Mouse (Mus musculus): ENCODE measurements around the gene 1700034I23Rik.
"Not testable (repeated sequence)": the region's sequence is repeated elsewhere in the genome, so short reads cannot be mapped to it uniquely, and the experiment has no call there.

Gene 1700034I23Rik

DNA sequence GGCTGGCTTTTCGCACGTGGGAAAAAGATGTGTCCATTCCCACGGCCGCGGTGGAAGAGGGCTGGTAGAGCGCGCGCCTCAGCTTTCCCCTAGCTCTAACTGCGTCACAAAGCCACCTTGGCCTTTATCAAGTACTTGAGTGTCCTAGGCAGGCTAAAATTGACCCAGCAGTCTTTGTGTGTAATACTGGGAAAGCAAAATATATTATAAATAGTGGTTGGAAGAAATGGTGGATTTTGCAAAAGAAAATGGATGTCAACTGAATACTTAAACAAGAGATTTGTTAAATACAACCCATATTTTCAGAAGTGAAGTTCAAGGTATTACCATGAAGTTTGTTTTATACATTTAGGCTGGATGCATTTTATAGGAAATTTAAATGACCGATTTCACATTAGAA, at the start of gene 1700034I23Rik:
TSS of gene 1700034I23Rik (minus strand) at position 101 of the 400 bp plus-strand sequence.
- not testable (repeated sequence) for DNase-seq (ENCODE audit: low spot score)

DNA sequence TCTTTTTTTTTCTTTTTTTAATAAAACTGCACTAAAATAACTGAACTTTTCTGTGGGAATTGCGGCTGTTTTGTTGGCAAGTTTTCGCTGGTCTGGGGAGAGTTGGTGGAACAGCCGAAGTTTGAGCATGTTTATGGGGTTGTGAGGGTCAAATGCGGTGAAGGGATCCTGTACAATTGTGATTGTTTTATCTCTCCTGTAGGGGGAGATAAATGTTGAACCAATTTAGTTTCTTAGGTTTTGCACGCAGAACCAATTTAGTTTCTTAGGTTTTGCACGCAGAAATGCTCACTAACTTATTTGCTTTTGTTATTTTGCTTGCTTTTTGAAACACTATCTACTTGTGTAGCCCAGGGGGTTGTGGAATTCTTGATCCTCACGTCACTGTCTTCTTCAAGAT, 49.0 kb upstream of the 1700034I23Rik start:
- DNase-seq (ENCODE audit: low spot score): peak; percentile 15

DNA sequence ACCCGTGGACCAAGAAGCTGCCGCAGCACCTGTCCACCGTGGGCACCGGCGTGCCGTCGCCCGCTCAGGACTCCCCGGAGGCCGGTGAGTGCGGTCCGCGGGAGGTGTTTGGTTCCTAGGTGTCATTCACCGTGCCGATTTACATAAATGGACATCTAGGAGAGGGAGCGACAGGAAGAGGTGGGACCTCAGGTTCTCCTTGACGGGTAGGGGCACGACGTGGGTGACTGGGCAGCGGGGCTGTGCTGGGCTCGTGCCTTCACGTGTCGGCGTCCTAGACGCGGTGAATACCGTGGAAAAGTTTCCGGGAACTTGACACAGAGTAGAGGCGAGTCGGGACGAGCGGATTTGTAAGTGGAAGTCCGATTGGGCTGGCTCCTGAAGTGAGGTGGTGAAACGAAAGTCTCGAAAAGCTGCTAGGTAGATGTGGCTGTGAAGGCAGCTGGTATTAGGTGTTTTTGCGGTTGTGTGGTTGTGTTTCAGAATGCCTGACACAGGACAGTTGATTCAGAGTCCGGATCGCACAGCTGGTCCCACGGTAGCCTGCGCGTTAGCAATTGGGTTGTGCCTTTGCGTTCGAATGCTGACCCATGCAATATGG, 48.4 kb upstream of the 1700034I23Rik start:
- peak; percentile 45 for DNase-seq (ENCODE audit: low spot score)

DNA sequence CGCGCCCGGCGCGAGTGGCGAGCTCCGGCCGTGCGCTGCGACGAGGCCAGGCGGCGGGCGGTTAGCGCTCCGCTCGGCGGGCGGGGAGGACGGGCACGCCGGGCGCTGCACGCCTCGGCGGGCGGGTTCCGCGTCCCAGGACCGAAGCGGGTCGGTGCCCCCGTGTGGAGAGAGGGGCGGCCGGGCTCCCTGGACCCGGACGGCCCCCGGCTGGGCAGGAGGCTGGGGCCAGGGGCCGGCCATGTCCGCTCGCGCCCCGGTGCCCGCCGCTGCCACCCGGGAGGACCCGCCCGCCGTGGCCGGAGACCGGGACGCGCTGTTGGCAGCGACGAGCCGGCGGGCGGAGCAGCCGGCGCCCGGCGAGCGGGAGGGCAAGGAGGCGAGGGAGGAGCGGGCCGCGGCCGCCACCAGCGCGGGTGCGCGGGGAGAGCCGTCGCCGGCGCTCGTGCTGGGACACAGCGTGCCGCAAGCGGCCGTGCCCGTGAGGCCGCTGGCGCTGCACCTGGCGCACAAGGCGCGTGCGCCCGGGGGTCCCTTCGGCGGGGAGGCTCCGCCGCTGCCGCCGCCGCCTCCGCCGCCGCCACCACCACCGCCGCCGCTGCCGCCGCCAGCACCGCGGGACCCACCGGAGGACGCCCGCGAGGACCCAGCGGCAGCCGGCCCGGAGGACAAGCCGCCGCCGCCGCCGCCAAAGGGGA, 47.7 kb upstream of the 1700034I23Rik start:
- peak; percentile 21 for DNase-seq (ENCODE audit: low spot score)

DNA sequence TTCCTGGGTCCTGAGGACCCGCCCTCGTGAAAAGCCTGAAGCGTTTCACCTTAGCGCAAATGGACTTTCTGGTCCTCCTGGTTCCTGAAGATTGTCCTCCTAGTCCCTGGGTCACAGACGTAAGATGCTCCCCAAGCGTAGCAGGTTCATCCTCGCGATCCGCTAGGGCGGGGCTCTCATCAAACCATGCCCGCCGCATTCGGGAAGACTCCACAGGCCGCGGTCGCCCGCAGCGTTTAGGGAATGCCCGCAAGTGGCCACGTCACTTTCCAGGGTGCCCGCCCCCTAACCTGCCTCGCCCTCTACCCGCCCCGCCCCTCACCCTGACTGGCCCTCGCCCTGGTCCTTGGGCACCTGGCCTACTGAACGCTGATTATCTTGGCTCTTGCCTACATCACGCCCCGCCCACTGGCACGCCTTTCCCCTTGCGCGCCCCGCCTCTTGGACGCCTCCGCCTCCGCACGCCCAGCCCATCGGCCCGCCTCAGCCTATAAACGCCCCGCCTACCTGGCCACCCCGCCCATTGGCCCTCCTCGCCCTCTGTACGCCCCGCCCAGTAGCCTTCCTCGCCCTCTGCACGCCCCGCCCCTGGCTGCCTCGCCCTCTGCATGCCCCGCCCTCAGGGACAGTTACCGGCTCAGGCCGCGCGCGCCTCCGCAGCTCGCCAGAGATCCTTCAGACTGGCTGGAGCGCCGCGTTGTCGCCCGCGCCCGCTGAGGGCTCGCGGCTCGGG, 47.0 kb upstream of the 1700034I23Rik start, which contains the start of gene Larp1b:
TSS of gene Larp1b (plus strand) at position 659 of the 733 bp plus-strand sequence.
- peak; percentile 98 for DNase-seq (ENCODE audit: low spot score)

DNA sequence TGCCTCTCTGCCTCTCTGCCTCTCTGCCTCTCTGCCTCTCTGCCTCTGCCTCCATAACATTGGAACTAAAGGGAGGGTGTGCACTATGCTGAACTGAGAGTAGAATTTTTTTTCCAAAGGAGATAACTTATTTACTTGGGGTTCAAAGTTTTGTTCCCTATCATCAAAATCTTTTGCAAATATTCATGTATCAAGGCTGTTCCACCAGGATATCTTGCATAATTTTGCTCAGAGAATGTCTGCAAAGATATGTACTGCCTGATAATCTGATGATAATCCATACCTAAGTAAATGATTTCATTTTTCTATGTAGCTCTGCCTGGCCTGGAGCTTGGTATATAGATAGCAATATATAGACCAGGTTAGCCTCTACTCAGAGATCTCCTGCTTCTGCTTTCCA, 36.7 kb upstream of the 1700034I23Rik start:
- DNase-seq (ENCODE audit: low spot score): no peak

DNA sequence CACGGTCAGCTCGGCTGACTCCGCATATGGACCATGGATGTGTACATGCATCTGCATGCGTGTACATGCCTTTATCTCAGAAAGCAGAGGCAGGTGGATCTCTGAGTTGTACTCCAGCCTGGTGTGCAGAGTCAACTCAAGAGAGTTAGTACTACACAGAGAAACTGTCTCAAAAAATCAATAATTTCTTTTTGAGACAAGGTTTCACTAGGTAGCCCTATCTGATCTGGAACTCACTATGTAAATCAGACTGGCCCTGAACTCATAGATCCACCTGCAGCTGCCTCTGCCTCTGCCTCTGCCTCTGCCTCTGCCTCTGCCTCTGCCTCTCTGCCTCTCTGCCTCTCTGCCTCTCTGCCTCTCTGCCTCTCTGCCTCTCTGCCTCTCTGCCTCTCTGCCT, 36.2 kb upstream of the 1700034I23Rik start:
- no peak for DNase-seq (ENCODE audit: low spot score)

DNA sequence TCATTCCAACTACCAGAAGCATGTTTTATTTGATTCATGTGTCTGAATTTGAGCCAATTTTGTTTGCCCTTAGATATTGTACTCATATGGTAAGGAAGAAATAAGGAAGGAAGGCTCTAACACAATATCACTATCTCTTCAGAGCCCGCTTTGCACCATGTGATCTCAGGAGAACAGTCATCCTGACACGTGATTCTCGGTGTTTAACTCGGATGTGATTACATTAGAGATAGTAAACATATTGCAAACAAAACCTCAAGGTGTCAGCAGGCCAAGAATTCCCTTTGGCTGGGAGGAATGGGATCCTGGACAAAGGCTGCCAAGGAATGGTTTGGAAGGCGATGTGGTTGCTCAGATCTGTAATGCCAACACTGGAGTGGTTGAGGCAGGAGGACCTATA, 35.8 kb upstream of the 1700034I23Rik start:
- DNase-seq (ENCODE audit: low spot score): no peak

DNA sequence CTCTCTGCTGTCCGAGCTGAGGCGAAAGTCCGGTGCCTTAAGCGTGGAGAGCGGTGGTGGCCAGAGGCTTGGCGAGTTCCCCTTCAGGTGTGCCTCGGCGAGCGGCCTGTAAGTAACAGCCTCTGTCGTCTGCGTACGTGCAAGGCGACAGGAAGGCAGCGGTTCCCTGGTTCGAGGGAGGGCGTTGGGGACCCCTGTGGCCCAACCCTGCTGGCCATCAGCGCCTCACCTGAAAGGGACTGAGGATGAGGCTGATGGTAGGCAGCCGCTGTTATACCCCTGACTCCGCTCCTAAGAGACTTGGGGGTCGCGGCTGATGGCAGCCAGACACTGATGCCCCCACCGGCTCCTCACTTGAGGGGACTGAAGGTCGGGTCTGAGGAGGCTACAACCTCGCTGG, 8.0 kb downstream of the 1700034I23Rik start:
- DNase-seq (ENCODE audit: low spot score): peak; percentile 11

DNA sequence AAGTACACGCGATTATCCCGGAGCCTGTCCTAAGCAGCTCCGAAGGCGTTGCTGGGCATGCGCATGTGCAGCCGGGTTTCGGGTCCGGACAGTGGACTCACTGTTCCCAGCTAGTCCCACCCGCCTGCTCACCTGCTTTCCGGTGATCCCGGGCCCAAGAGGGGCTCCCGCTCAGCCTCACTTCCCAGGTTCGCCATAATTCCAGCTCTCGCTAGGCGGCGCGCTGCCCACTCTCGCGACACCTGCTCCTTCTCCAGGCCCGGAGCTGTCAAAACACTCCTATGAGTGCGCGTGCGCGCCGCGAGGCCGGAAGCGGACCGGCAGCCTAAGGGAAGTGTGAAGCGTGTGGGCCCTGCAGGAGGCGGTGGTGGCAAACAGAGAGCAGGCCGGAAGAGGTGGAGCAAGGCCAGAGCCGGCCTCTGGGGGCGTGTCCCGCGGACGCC, 8.5 kb downstream of the 1700034I23Rik start:
- DNase-seq (ENCODE audit: low spot score): peak; percentile 98

DNA sequence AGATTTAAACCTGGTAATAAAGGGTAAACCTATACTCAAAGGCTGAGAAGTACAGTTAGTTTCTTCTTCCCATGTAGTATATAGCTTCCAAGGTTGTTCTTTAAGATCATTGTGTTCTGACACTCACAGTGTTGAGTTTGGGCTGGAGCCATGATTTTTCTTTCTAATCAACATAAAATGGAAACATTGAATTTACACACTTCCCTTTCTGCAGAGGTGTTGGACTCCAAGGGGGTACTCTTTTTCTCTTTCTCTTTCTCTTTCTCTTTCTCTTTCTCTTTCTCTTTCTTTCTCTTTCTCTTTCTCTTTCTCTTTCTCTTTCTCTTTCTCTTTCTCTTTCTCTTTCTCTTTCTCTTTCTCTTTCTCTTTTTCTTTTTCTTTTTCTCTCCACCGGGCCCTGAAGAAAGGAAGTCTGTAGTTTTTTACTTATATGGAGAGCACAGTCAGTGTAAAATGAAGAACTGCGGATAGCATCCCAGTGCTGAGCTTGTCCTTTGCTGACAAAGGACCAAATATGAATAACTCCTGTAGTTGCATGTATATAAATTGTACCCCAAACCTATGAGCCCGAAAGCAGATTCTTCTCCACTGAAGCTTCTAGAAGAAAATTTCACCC, 49.1 kb downstream of the 1700034I23Rik start:
- not testable (repeated sequence) for DNase-seq (ENCODE audit: low spot score)
